Mouse (Mus musculus): ENCODE data around the gene Ptpn7.
"Not testable (repeated sequence)": the region's sequence is repeated elsewhere in the genome, so short reads cannot be mapped to it uniquely, and the experiment has no call there.

Ptpn7 gene

DNA sequence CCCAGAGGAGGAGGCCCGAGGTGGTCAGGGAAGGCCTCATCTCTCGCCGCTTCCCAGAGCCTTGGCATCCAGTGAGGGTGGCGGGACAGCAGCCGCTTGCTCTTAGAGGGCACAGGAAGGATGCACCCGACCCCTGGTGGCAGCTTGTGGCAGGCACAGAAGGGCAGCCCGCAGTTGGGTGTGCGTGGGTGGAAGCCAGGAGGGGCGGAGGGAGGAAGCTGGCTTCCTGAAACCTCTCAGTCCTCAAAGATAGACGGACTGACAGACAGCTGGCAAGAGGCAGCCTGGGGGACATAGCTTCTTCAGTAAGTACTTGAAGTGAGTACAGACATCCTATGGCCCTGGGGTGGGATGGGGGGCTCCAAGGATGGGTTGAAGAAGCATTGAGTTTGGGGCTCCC lies at the start of gene Ptpn7:
Gene Ptpn7, plus strand, starts transcription at position 228 of the 400 bp plus-strand sequence.
- DNase-seq, result peak; percentile 67

DNA sequence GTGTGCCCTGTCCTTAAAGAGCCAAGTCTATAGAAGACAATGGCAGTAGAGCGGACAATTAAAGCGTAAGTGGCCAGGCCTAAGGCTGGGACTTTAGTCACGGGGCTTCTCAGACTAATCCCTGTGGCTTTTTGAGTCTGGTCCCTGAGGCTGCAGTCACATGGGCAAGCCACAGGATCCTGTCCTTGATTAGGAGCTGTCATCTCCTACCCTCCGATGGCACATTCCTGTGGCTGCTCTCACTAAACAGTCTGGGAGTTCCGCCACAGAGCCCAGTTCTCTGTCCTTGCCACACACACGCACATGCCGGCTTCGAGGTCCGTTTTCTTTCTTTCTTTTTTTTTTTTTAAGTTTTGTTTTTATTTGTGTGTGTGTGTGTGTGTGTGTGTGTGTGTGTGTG lies 49.0 kb upstream of the Ptpn7 start:
- DNase-seq, result no peak

DNA sequence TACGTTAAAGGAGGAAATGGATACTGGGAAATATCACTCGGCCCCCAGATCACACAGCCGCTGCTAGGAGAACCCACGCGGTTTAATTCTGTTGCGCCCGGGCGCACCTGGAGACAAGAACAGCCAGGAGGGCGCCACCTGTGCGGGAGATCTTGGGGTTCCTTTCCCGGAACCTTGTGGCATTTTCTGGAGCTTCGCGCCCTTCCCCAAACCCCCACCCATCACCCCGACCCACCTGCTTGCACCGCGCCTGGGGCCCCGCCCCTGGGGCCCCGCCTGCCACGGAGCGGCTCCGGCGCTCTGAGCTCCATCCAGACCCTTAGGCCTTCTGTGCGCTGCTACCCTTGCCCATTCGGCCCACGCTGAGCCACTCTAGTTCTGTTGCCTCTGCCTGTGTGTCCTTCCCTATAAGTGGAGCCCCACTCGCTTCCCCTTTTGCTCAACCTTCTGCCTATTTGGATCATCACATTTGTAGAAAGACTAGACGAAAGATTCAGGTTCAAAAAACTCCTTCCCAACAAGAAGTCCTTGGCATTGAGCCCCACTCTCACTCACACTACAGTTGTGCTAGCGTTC lies 47.1 kb upstream of the Ptpn7 start:
- no peak for DNase-seq

DNA sequence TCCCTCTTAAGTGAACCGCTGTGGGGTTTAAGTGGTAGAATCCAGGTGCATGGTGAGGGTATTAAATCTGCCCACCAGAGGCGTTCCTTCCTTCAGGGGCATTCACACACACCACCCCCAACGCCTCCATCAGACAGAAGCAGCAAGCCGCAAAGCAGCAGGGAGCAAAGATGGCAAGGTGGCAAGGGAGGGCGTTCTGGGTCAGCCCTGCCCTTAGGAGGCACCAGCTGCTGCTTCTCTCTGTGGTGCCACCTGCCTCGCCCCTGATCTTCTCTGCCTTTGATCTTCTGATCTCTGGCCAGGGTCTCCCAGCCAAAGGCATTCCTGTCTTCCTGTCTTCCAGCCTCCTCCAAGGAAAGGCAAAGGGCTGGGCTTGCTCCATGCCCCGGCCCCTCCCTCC lies 46.5 kb upstream of the Ptpn7 start:
- no peak for DNase-seq

DNA sequence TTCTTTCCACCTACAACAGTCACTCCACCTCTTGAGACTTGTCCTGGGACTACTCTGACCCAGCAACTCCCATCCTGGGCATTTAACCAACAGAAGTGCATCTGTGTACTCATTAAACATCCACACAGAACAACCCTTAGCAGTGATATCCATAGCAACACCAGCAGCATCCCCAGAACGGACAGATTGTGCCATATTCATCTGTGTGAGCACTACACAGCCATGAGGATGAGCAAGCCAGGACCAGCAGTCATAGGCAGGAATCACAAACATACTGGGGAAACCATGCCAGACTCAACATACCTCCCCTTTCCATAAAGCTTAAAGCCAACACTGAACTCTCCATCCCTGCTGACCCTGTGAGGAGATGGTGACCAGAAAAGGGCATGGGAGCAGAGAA lies 45.1 kb upstream of the Ptpn7 start:
- peak; percentile 87 for DNase-seq

DNA sequence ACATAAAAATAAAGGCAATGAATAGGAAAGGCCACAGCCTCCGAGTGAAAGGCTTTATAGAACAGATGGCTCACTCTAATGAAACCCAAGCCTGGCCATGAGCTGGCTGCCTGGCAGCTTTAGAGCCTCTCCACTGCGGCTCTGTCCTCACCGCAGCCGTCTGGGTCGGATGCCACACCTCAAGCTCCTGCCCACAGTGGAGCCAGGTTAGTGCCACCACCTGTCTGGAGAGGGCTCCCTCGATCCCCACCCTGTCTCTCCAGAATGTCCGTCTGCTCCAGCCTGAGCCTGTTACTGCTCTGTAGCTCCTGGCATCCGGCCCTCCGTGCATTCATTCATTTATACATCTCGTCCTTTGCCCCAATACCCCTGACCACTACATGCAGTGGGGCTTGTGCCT lies 42.9 kb upstream of the Ptpn7 start:
- DNase-seq, result no peak

DNA sequence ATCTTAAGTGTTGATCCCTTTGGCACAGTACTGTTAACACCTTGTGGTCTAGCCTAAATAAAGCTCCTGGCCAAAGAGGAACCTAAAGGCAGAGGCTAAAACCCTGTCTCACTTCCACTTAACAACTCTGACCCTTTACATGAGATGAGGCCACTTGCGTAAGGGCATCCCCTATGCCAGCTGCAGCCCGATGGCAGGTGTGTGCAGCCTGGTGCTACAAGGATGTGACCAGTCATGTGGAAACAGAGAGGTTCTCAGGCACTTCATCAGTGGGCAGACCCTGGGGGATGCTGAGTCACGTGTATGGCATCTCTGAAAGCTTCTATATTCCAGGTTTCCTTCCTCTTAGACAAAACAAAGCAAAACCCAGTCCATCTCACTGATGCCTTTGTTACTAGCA lies 41.6 kb upstream of the Ptpn7 start:
- no peak for DNase-seq

DNA sequence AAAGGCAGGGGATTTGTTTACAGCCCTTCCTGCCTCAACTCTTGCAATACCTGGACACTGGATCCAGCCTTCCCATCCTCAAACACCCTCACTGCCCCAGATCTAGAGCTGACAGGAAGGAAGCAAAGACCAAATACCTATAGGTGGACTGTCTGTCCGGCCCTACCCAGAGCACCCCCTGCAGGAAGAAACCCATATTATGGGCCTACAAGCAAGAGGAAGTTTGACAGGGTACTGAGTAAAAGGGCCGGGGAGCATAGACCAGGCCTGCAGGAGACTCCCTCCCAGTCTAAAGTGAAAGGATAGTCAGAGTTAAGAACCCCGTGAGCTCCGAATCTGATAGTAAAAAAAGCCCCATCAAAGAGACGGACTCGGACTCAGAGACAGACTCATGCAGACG lies 37.8 kb upstream of the Ptpn7 start:
- no peak for DNase-seq

DNA sequence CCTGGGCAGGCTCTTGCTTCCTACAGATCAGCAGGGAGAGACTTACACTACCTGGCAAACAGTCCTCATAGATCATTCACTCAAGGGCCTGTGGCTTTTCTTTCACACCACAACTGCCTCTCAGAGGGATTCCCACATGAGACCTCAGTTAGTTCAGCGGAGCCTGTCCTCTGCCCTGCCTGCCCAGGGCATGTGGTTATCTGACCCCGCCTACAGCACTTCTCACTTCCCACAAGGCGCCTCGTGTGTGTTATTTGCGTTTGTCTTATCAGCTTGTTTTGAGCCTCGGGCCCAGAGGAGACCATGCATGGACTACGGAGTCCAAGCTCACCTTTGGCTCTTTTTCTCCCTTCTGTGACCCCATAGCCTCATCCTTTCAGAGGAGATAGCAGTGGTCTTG lies 37.3 kb upstream of the Ptpn7 start:
- no peak for DNase-seq

DNA sequence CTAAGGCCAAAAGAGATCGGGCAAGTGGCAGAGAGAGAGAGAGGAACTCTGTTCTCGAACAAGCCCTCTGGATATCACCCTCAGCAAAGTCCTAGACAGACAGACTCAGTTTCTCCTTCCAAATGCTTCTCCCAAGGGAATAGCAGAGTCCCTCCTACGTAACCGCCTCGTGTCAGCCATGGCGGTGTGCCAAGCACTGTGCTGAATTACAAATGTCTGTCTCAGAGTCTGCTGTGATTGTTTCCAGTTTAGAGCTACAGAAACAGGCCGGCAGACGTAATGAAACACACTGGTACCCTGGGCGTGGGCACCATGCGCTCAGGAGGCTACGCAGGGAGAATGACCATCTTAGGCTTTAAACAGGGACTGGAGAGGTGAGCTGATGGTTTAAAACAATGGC lies 36.2 kb upstream of the Ptpn7 start:
- DNase-seq, result peak; percentile 82

DNA sequence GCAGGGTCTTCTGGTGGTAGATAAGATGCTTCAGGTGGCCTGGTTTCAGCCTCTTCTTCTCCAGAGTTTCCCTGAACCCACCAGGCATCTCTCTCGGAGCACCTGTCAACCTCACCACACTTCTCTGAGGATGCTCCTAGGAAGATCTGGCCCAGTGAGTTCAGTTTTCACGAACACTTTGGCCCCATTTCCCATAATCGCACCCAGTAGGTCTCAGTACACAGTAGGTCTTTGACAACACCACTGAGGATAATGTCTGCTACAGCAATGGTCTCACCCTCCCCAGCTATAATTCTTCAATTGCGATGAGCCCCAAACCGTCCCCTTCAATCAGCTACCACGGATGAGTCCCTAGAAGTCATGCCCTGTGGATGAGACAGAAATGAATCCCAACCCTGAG lies 35.1 kb upstream of the Ptpn7 start:
- no peak for DNase-seq

DNA sequence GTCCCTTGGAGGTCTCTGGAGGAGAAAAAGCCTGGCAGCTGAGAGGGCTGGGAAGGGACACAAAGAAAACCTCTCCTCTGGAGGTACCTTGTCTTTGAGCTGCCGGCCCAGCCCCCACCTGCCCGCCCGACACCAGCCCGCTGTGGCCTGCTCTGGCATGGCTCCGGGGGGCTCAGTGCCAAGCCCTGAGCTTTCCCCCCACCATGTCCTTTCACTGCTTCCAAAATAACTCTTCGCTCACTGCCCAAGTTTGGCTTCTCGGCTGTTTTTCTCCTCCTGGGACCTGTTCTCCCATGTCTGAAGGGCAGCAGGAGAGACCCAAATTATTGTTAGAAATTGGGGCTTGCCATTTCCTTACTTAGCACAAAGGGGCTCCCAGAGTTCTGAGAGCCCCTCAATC lies 34.1 kb upstream of the Ptpn7 start:
- DNase-seq, result no peak

DNA sequence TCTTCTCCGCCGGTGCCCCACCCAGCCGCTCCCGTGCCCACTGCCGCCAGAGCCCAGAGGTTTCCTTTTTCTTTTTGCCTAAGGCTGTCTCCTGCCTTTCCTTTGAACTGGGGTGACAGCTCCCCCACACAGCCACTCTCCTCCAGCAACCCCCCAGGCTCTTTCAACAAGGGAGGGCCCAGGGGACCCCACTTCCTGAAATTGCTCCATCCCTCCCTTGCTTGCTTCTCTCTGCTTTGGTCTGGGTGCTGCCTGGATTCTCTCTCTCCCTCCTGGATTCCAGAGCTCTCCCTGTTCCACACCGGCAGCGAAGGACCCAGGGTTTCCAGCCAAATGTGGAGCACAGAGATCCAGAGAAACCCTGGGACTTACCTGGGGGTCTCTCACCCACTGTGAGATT lies 32.1 kb upstream of the Ptpn7 start:
- DNase-seq, result no peak

DNA sequence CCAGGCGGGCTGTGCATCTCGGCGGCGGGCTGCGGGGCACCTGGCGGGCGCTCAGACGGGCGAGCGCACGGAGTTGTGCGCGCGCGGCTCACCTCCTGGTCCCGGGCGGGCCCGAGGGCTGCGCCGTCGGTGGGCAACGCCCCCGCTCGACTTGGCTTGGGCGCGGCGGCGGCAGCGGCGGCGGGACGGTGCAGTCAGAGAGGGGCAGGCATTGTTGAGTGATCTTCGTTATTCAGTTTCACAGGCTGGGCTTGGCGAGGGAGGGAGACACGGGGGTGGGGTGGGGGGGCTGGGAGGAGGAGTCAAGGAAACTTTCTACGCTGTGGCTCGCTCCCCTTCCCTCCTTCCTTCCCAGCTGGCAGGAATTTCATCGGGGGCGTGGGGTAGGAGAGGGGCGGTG lies 27.4 kb upstream of the Ptpn7 start, which contains the start of gene Lgr6:
Gene Lgr6, minus strand, starts transcription at position 153 of the 400 bp plus-strand sequence.
- DNase-seq, result no peak

DNA sequence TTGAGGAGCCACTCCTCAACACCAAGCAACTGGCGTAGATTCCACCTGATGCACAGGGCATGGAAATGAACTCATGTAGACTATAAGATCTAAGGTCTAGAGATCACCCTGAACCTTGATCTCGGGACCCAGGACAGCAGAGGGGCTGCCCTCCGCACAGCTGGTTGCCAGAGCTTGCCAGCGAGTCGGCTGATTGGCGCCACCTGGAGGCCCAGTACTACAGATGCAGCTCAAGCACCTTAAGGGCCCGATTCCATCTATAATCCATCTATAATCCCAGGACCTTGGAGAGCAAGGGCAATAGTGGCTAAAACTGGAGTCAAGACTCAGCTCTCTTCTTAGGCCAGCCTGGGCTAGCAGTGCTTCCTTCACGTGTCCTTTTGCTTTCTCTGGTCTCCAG lies 26.5 kb upstream of the Ptpn7 start:
- no peak for DNase-seq

DNA sequence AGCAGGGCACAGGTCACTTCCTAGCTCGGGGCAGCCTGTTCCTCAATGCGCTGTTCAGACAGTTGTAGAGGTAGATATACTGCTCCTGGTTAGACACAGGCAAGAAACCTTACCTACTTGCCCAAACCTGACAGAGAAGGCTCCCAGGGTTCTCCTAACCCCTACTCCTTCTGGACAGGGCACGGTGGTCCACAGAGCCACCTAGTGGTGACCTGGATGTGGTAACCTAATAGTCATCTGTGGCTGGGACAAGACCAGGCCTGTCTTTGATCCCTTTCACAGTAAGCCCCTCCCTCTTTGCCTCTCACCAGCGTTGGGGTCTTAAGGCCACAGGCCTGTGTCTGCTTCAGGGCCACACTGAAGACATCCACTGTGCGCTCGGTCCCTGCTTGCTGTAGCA lies 23.9 kb upstream of the Ptpn7 start:
- DNase-seq, result no peak

DNA sequence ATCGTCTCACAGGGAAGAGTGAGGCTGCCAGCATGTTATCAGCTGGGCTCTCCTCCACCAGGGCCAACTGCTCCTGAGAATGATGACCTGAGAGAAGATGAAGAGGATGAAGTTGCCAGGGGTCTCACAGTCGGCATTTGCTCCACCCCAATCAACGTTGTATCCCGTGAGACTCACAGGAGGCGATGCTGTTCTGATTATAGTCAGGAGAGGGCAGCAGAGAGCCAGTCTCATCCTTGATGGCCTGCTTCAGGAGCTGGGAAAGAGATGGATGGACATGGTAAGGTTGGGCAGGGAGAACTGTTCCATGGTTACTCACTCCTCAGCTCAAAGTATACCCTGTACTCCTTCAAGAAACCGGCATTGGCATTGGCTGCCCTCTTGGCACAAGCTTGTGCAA lies 22.4 kb upstream of the Ptpn7 start:
- peak; percentile 34 for DNase-seq

DNA sequence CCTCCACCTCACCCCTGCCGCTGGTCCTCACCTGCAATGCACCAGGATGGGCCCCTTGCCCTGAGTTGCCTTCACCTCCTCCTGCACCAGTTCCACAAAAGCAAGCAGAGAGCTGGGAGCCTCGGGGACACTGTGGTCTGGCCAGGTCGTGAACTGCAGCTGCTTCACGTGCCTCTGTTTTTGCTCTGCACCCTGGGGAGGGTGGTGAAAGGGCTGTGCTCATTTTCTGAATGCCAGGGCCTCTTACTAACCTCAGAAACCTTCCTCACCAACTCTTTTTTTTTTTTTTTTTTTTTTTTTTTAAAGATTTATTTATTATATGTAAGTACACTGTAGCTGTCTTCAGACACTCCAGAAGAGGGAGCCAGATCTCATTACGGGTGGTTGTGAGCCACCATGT lies 21.2 kb upstream of the Ptpn7 start:
- not testable (repeated sequence) for DNase-seq

DNA sequence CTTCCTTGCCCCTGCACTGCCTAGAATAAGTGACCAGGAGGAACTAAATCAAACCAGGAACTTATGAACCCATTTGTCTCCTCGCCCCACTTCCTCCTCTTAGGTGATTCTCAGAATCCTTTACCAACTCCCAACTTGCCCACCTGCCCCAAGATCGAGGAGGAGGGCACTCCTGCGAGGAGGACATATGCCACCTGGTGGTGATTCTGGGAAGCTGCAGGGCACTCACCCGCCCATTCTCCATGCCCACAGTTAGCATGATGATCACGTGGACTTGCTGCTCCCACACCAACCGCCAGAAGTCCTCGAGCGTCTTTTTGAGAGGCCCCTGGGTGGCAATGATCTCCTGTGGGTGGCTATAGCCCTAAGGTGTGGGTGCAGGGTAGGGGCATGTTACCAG lies 19.8 kb upstream of the Ptpn7 start:
- no peak for DNase-seq

DNA sequence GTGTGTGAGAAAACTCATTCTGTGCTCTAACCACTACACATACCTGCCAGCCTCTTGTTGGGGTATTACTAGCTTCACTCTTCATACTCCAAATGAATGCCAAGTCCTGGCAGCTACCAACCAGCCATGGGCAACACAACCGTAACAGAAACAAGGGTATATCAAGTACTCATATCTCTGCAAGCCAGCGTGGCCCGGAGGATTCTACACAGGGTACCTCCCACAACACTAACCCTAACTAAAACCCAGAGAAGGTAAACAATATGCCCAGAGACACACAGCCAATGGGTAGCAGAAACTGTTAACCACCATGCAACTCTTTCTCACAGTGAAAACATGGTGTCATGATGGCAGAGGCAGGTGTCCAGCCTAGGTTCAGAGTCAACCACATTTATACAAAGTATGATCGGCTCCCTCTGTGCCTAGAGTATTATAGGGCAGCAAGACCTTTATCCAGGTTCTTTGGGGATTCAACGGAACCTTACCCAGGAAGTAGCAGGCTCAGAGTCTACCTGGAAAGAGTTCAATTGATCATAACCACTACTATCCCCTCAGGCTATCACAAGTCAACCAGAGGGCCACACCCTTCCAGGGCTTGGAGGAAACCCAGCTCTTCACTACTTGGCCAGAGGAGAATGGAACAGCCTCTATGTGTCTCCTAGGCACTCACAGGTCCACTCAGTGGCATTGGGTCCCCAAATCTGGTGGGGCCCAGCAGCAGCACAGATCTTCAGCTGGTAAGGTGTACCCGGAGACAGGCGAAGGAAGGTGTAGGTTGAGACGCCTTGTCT lies 7.7 kb upstream of the Ptpn7 start:
- DNase-seq, result no peak

DNA sequence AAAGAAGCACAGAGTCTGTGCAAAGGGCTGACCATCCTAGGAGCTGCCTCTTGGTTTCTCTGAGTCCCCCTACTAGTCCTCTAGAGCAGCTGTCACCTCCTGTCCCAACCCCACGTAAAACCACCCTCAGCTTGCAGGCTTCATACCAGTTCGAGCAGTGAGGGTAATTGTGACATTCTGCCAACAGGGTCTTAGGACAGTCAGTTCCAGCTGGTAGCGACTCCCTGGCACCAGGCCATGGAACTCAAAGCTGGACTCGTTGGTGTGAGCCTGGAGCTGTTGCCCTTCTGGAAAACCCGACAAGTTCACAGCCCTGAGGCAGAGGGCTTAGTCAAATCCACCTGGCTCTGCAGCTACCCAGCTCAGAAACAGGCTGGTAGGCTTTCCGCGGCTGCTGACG lies 6.5 kb upstream of the Ptpn7 start:
- DNase-seq, result no peak

DNA sequence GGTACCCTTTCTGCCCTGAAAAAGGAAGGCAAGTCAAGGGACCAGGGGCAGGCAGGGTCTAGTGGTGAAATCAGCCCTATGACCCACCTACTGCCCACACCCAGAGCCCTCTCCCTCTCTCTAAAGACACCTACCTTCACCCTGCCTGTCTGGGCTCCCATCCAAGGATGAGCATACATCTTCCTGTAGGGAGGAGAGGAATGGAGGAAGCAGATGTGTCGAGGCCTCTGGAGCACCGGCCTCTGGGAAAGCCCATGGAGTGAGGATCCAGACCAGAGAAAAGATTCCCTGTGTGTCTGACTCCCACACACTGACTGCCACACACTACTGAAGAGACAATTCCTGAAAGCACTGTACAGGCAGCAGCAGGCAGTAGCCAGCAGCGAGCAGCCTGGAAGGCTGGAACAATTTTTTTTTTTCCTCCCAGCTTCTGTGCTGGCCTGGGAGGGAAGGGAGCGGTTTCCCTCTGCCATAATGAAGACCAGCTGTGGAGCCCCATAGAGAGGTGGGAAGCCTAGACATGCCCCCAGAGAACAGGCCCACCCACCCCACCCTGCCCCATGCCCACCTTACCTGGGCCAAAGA lies 6.0 kb upstream of the Ptpn7 start:
- no peak for DNase-seq

DNA sequence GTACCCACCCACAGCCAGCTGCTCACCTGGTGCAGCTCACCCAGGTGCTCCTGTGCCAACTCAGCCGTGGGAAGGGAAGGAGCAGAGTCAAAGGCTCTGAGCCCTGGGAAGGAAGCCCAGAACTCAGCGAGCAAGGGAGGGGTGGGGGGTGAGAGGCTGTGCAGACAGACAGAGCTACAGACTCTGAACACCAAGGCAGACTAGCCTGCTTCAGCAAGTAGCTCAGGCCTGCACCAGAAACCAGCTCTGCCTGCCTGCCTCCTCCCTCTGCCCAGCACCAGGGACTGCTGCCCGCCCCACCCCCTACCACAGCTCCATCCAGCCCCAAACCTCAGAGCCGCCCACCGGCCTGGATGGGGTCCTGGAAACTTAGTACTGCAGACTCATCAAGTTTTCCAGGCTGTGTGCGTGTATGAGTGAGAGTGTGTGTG lies 4.5 kb upstream of the Ptpn7 start:
- DNase-seq, result no peak

DNA sequence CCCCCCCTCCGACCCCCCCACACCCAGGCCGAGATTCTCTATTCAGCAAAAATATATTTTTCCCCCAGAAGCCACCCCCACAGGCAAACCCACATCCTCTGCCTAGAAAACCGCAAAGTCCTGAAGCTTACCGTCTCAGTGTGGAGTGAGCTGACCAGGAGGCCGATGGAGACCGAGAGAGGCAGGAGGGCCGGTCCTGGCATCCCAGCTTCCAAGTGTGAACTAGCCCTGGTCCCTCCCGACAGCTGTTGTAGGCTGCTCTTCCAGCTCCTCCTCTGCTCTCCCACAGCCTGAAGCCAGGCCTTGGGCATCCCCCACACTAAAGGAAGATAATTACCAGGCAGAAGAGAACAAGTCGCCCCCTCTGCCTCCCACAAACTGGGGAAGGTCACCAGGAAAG lies 3.5 kb upstream of the Ptpn7 start:
- DNase-seq, result no peak
